Mouse (Mus musculus) mesoderm, embryonic 11.5 days (tissue): Measurements from ENCODE around the gene Cmklr1.
"Not testable (repeated sequence)": the region's sequence is repeated elsewhere in the genome, so short reads cannot be mapped to it uniquely, and the experiment has no call there.

ENCODE experiments used
- DNase-seq: peaks from one replicate; pipeline ENCODE4 v3.0.0-alpha.2; 2012; ENCODE audit warnings: low read depth, low spot score

The Cmklr1 gene

GRCm38 (mm10) chr5:113585619-113586457, 64.4 kb downstream of the Cmklr1 start:
- not testable (repeated sequence) for DNase-seq

- no peak for DNase-seq
Observed at GRCm38 (mm10) chr5:113584439-113584838, 65.8 kb downstream of the Cmklr1 start.

GRCm38 (mm10) chr5:113583424-113584162, 66.6 kb downstream of the Cmklr1 start:
- DNase-seq: no peak

- no peak for DNase-seq
Observed at GRCm38 (mm10) chr5:113580801-113581200, 69.4 kb downstream of the Cmklr1 start.

GRCm38 (mm10) chr5:113580248-113580647, 70.0 kb downstream of the Cmklr1 start:
- peak; percentile 53 for DNase-seq

- DNase-seq: no peak
Observed at GRCm38 (mm10) chr5:113579128-113579527, 71.1 kb downstream of the Cmklr1 start.

- no peak for DNase-seq
Observed at GRCm38 (mm10) chr5:113578428-113578827, 71.8 kb downstream of the Cmklr1 start.

GRCm38 (mm10) chr5:113577555-113577954, 72.7 kb downstream of the Cmklr1 start:
- DNase-seq: no peak

- peak; percentile 42 for DNase-seq
Observed at GRCm38 (mm10) chr5:113570056-113570717, 80.0 kb downstream of the Cmklr1 start.

GRCm38 (mm10) chr5:113565858-113566257, 84.4 kb downstream of the Cmklr1 start:
- DNase-seq: no peak

- DNase-seq: no peak
Observed at GRCm38 (mm10) chr5:113565101-113565854, 84.9 kb downstream of the Cmklr1 start.

- no peak for DNase-seq
Observed at GRCm38 (mm10) chr5:113564463-113564862, 85.8 kb downstream of the Cmklr1 start.
